Mouse (Mus musculus) heart, postnatal 0 days (tissue): Measurements from ENCODE around the gene Fgfr2.

Experiments used
- CTCF ChIP-seq: IDR thresholded peaks from 2 replicates; pipeline ENCODE4 v1.5.1; 2016; ENCODE audit warnings: antibody characterized with exemption, control low read depth, low read depth
- EP300 ChIP-seq: IDR thresholded peaks from 2 replicates; pipeline ENCODE4 v1.6.1; 2016; ENCODE audit warnings: antibody characterized with exemption, low read depth

GRCm38 (mm10) chr7:131826811-131827210 is 1296.3 kb downstream of the Fgfr2 start:
- no peak for TF ChIP-seq EP300
- TF ChIP-seq CTCF: no peak
